Mouse (Mus musculus) megakaryocyte, embryonic 14.5 days (primary cell): ENCODE results near the gene Tmco1.

ENCODE experiments used
- FLI1 ChIP-seq: IDR thresholded peaks from 2 replicates; pipeline ENCODE4 v1.6.1; 2012; ENCODE audit warnings: low read length, inconsistent platforms, mixed read lengths
- GATA1 ChIP-seq: IDR thresholded peaks from 3 replicates; pipeline ENCODE4 v1.6.1; 2012; ENCODE audit warnings: mixed read lengths, low read length, inconsistent platforms, borderline replicate concordance

DNA sequence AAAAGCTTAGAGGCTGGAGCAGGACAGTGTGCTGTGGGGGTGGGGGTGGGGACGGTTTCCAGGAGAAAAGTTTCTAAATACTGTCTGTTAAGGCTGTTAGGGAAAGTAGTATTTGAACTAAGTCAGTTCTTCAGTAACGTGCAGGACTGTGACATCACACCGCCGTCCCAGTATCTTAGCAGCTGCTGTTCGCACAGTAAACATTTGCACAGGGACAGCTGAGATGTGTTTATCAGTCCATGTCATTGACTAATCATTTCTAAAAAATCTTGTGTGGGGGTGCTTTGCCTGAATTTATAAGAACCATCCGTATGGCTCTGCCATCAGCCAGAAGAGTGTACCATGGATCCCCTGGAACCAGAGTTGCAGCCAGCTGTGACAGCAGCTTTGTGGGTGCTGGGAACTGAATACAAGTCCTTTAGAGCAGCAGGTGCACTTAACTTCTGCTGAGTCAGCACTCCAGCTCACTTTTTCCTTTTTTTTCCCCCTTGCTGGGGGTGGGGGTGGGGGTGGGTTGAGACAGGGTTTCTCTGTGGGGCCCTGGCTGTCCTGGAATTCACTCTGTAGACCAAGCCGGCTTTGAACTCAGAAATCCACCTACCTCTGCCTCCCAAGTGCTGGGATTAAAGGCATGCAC, 2.6 kb upstream of the Tmco1 start:
- TF ChIP-seq GATA1 (no peak), FLI1 (no peak)
